In the genomic region with DNA sequence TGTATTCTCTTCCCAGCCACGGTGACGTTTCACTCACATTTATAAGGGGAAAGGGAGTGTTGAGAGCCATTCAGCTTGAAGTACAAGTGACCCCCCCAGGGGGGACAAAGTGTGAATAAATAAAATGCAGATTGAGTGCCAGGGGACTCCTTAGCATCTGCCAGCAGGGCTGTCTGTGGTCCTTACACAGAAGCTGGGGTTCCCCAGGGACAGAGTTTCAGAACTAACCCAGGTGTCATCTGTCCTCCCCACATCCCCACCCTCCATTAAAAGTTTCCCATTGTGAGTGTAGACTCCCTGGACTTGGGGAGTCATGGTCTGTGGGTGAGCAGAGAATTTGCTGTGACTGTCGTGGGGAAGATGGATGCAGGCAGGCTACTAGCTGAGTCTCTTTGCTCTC, we compare ENCODE assay signal across 16 mouse cellular contexts.
"Had no signal": no experiment of that assay in that cellular context is flagged by ENCODE, and none has a peak within 500 bp of the region (broad histone marks: within the 10 kb centered on the region; RNA-seq: fewer than 3 reads in every experiment).

No protein-coding gene starts in this region.

- H3K36me3 ChIP-seq: stomach, embryonic 15.5 days had no signal

- H3K4me3 ChIP-seq: neural tube, embryonic 13.5 days; neural tube, embryonic 15.5 days; stomach, embryonic 15.5 days had no signal

- H3K4me2 ChIP-seq: neural tube, embryonic 13.5 days; neural tube, embryonic 15.5 days; stomach, embryonic 15.5 days had no signal

- DNase-seq: retina, postnatal 1 day; right cerebral cortex, adult 18-20 months; right cerebral cortex, postnatal 14 days; right cerebral cortex, postnatal 25 days; right cerebral cortex, postnatal 4 days; spleen, adult 18-20 months; thymus, adult 18-20 months; thymus, adult 2 months; thymus, postnatal 14 days; thymus, postnatal 25 days; thymus, postnatal 36 days; thymus, postnatal 4 days had no signal

- H3K9me3 ChIP-seq: neural tube, embryonic 13.5 days; neural tube, embryonic 15.5 days; stomach, embryonic 15.5 days had no signal

- H3K9ac ChIP-seq: neural tube, embryonic 13.5 days; neural tube, embryonic 15.5 days; stomach, embryonic 15.5 days had no signal

- H3K4me1 ChIP-seq: stomach, embryonic 15.5 days had no signal

- H3K27me3 ChIP-seq: neural tube, embryonic 13.5 days; neural tube, embryonic 15.5 days; stomach, embryonic 15.5 days had no signal

- H3K27ac ChIP-seq: neural tube, embryonic 13.5 days; neural tube, embryonic 15.5 days; stomach, embryonic 15.5 days; stomach, postnatal 0 days had no signal
